Mouse (Mus musculus) neural tube, embryonic 14.5 days (tissue): Measurements from ENCODE around the gene Jak2. TPM values are rescaled to one million over a fixed set of nuclear protein-coding genes. Genes with fewer than 3 reads are reported as not detected.
A peak's percentile ranks its signal among the peaks of the same experiment; 100 is the strongest.

ENCODE experiments used
- ATAC-seq: fragments of 200-750 bp; cut with Nextera tagmentation; 2 replicates; pipeline ENCODE4 v1.8.0; 2017; ENCODE audit warnings: low read depth, mild to moderate bottlenecking, moderate TSS enrichment, moderate library complexity
- H3K27ac ChIP-seq: fragments of 300-500 bp; sonication (generic); 2 replicates; pipeline ENCODE4 v1.5.1; 2014; ENCODE audit warnings: low read depth, mild to moderate bottlenecking, control low read depth, low read length, moderate library complexity, mixed read lengths
- H3K27me3 ChIP-seq: fragments of 300-500 bp; sonication (generic); 2 replicates; pipeline ENCODE4 v1.6.1; 2014; ENCODE audit warnings: low read length; ENCODE audit not compliant: control insufficient read depth, insufficient read depth
- H3K36me3 ChIP-seq: fragments of 300-500 bp; sonication (generic); 2 replicates; pipeline ENCODE4 v1.6.1; 2014; ENCODE audit warnings: low read length, mixed read lengths; ENCODE audit not compliant: control insufficient read depth, insufficient read depth
- H3K4me1 ChIP-seq: fragments of 300-500 bp; sonication (generic); 2 replicates; pipeline ENCODE4 v1.6.1; 2014; ENCODE audit warnings: low read length; ENCODE audit not compliant: control insufficient read depth, insufficient read depth
- H3K4me2 ChIP-seq: fragments of 300-500 bp; sonication (generic); 2 replicates; pipeline ENCODE4 v1.6.1; 2014; ENCODE audit warnings: mild to moderate bottlenecking, low read depth, low read length, control low read depth
- H3K4me3 ChIP-seq: fragments of 300-500 bp; sonication (generic); 2 replicates; pipeline ENCODE4 v1.5.1; 2014; ENCODE audit warnings: low read depth, low read length, control low read depth, mixed read lengths
- H3K9ac ChIP-seq: fragments of 300-500 bp; sonication (generic); replicated peaks from 2 replicates; pipeline ENCODE4 v1.6.1; 2014; ENCODE audit warnings: low read depth, mild to moderate bottlenecking, control low read depth, low read length, mixed read lengths
- H3K9me3 ChIP-seq: fragments of 300-500 bp; sonication (generic); 2 replicates; pipeline ENCODE4 v1.6.1; 2016; ENCODE audit warnings: low read length; ENCODE audit not compliant: control insufficient read depth
- WGBS: fragments of 180-500 bp; shearing (Covaris S2); extraction: QIAGEN DNeasy Blood & Tissue Kit; methylation state at CpG from one replicate; pipeline ENCODE4 v1.1.7; 2014; 5-methylcytosine and 5-hydroxymethylcytosine counted together
- polyA plus RNA-seq: library from polyadenylated mRNA; unstranded; fragments of >200 nt; fragmentation: Nextera tagmentation; extraction: Ambion mirVana; gene quantifications from 2 replicates; pipeline ENCODE4 v1.2.1, GENCODE M21; 2014

The Jak2 gene
- polyA plus RNA-seq, 1 experiment from 2014 or later = 18.5 TPM

DNA sequence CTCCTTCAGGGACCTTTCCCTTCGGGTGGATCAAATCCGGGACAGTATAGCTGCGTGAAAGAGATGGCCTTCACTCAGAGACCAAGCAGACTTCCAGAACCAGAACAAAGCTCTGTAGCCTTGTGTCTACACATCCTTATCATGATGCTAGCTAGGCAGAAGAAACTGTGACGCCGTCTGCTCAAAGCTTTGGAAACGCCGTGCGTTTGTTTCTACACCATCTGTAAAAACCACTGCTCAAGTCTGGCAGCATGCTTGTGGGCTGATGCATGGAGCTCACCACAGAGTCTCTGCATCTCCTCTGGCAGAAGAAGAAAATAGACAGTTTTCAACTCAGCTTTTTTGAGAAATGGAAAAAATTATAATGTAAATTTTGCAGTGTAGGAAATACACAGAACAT lies 60.2 kb downstream of the Jak2 start:
- WGBS = 90% methylated on average over 8 of the region's 8 CpGs
- H3K36me3 ChIP-seq = peaks cover 21% of the 10 kb centered on the region
- no peak for ATAC-seq

DNA sequence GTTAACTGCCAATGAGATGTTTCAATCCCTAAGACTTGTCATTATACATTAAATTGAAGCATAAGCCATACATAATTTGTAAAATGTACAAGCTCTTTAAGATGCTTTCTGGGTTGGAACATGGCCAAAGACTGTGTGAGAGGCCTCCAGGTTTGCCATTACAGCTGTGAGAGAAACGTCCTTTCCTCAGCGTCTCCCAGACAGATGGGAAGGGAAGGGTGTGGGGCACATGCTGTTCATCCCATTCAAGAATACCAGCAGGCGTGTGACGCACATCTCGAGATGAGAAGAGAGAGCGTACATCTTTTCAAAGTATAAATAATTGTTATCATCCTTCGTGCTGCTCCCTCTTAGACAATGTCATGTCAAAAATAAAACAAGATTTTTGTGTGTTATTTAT lies 61.0 kb downstream of the Jak2 start:
- Histone ChIP-seq H3K9ac (no peak overlapping the region), H3K4me3 (no peak overlapping the region), H3K27ac (no peak overlapping the region), H3K36me3 (peaks cover 21% of the 10 kb centered on the region), H3K4me2 (no peak overlapping the region), H3K27me3 (no peaks in the 10 kb centered on the region), H3K9me3 (0 out of 2 replicates have a peak, but pooled peaks cover 3% of the 10 kb centered on the region), H3K4me1 (no peaks in the 10 kb centered on the region)
- 48% methylated on average over 7 of the region's 7 CpGs for WGBS
- ATAC-seq = no peak

More for the DNA sequence above, 60.2 kb downstream of the Jak2 start:
- Histone ChIP-seq H3K27me3 (no peaks in the 10 kb centered on the region), H3K4me2 (no peak overlapping the region), H3K4me1 (no peaks in the 10 kb centered on the region), H3K9me3 (0 out of 2 replicates have a peak, but pooled peaks cover 3% of the 10 kb centered on the region), H3K9ac (no peak overlapping the region), H3K27ac (no peak overlapping the region), H3K4me3 (no peak overlapping the region)

DNA sequence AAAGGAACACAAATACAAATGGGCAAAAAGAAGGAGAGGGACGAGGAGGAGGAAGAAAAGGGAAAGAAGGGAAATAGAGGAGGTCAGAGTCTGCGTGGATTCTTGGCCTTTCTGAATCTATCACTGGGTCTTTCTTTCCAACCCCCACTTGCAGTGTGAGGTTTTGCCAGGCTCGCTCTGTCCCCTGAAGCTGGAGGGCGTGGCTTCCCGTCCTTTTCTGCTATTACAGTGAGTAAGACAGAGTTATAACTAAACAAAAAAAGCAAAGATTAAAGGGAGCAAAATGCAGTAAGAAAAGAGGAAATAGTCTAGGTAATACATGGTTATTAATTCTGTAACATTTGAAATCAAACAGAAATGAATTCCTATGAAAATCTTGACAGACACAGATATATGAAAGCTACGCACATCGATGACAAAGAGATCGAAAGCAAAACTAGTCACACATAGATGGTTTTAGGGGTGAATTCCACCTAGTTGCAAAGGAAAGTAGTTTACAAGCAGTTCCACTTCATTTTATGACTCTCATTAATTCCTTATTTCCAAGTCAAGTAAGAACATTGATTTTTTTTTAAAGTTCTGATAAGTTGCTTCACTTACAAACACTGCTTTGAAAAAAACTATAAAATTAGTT lies 71.9 kb downstream of the Jak2 start:
- Histone ChIP-seq H3K4me1 (no peaks in the 10 kb centered on the region), H3K27ac (no peak overlapping the region), H3K4me2 (no peak overlapping the region), H3K4me3 (no peak overlapping the region), H3K36me3 (no peaks in the 10 kb centered on the region), H3K27me3 (no peaks in the 10 kb centered on the region), H3K9me3 (no peaks in the 10 kb centered on the region), H3K9ac (no peak overlapping the region)
- WGBS = 80% methylated on average over 8 of the region's 8 CpGs
- ATAC-seq = no peak

DNA sequence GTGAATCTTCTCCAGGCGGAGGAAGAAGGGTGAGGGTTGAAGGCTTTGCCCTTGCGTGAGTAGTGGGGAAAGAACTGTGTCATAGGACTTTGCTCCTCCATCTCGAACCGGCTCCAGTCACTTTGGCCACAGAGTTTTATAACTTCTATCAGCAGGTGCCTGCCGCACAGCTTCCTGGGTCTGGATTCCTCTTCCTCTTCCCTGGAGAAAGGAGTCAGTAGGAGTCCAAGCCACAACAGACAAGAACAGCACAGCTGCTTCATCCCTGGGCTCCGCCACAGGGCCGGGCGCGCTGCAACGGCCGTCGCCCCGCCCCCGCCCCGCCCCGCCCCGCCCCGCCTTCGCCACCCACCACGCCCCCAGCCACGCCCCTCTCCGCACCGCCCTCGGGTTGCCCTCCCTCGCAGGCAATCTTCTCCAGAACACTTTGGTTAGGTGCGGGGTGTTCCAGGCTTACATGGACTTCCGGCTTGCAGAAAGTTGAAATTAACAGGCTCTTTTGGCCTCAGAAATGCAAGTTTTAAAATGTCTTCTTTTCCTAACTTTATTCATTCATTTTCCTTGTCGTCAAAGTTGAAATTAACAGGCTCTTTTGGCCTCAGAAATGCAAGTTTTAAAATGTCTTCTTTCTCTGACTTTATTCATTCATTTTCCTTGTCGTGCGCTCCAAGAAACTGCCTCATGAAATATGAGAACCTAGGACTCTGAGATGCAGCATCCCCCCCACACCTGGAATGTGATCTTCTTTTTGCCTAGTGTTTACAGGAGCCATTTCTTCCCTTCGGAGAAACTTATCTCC lies 73.6 kb downstream of the Jak2 start, which contains the start of gene Insl6:
TSS of gene Insl6 (minus strand) at position 304 of the 799 bp plus-strand sequence.
- Histone ChIP-seq H3K27ac (no peak within 1 kb of the TSS), H3K4me1 (no peaks in the 10 kb centered on the region), H3K27me3 (no peaks in the 10 kb centered on the region), H3K4me2 (peak within 1 kb of the TSS; percentile 45), H3K9ac (no peak within 1 kb of the TSS), H3K36me3 (no peaks in the 10 kb centered on the region), H3K4me3 (no peak within 1 kb of the TSS; the same call in none of the 2 replicates), H3K9me3 (no peaks in the 10 kb centered on the region)
- peak; percentile 77 for ATAC-seq
- 5% methylated on average over 30 of the region's 31 CpGs for WGBS

DNA sequence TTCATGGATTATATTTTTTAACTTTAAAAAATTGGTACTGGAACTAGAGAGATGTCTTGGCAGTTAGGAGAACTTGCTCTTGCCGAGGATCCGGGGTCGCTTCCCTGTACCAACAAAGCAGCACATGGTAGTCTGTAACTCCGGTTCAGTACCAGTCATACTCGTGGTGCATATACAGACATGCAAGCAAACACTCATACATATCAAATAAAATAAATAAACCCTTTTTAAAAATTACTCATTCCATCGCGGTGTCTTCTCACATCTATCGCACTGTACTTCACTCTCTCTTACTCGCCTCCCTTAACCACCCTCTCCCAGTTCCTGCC lies 74.2 kb downstream of the Jak2 start:
- H3K36me3 ChIP-seq = no peaks in the 10 kb centered on the region
- H3K4me3 ChIP-seq = no peak overlapping the region
- 72% methylated on average over 9 of the region's 9 CpGs for WGBS
- ATAC-seq = no peak
- no peak overlapping the region for H3K27ac ChIP-seq
- H3K9ac ChIP-seq = no peak overlapping the region
- no peaks in the 10 kb centered on the region for H3K27me3 ChIP-seq
- H3K4me1 ChIP-seq = no peaks in the 10 kb centered on the region
- H3K4me2 ChIP-seq = no peak overlapping the region
- H3K9me3 ChIP-seq = no peaks in the 10 kb centered on the region

DNA sequence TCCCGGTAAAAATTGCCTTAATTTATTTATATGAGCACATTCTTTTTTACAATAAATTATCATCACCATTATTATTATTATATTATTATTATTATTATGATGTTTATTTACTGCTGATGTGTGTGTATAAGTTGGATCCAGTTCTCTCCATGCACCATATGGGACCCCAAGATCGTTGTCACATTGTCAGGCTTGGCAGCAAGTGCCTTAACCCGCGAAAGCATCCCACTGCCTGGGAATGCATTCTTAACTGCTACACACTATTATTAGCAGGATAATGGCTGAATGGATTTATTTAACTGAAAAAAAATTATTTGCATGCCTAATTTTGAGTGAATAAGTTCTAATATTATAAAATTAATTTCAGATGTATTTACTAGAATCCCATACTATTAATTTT lies 74.8 kb downstream of the Jak2 start:
- ATAC-seq = no peak
- Histone ChIP-seq H3K27ac (no peak overlapping the region), H3K4me1 (no peaks in the 10 kb centered on the region), H3K27me3 (no peaks in the 10 kb centered on the region), H3K36me3 (no peaks in the 10 kb centered on the region), H3K9ac (no peak overlapping the region), H3K4me3 (no peak overlapping the region), H3K4me2 (no peak overlapping the region), H3K9me3 (no peaks in the 10 kb centered on the region)
- WGBS = 89% methylated on average over 4 of the region's 4 CpGs

DNA sequence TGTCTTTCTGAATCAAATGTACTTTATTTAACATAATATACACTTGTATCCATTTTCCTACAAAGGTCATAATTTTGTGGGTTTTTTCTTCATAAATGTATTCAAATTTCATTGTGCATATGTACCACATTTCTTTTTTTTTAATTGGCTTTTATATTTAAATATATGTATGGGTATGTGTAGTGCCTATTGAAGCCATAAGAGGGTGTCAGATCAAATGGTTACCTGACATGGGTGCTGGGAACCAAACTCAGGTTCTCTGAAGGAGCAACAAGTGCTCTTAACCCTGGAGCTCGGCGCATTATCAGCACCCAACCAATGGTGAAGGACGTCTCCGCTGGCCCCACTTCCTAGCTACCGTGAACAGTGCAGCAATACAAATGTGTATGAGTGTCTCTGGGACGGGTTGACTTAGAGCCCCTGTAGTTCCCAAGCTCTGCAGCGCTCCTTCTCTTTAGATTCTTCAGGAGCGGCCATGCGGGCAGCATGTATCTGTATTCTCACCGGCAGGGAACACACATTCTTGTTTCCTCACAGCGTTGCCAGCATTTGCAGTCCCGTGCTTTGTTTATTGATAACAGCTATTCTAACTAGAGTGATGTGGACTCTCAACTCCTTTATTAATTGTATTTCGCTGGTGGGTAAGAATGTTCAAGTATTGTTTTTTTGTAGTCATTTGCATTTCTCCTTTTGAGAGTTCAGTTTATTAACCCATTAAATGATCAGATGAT lies 75.4 kb downstream of the Jak2 start:
- H3K9me3 ChIP-seq = no peaks in the 10 kb centered on the region
- H3K4me2 ChIP-seq = no peak overlapping the region
- no peaks in the 10 kb centered on the region for H3K27me3 ChIP-seq
- H3K27ac ChIP-seq = no peak overlapping the region
- no peak for ATAC-seq
- no peak overlapping the region for H3K9ac ChIP-seq
- H3K36me3 ChIP-seq = no peaks in the 10 kb centered on the region
- H3K4me1 ChIP-seq = no peaks in the 10 kb centered on the region
- H3K4me3 ChIP-seq = no peak overlapping the region
- 83% methylated on average over 13 of the region's 13 CpGs for WGBS

DNA sequence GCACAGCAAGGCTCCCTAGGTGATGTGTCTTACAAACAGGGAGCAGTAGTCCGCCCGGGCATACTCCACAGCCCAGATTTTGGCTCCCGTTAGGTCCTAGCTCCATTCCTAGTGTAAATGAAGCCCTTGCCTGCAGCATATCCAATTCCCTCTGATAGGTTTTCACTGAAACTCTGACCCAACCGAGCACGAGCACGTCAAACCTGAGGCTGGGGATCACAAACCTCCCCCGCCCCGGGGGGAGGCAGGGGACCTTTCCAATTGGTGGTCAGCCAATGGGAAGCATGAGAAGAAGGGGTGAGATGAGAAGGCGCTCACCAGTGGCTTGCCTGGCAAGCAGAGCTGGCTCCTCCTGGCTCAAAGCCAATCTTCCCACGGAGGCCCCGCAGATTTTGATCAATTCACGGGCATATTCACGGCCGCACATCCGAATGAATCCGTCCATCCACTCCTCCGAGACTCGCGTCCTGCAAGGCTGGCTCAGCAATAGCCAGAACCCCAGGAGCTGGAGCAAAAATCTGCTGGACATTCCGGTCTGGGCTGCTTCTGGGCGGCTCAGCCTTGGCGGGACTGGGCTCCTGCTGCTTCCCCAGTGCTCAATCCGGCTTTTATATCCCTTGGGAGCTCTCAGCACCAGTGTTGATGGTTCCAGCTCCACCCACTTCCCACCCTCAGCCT lies 82.6 kb downstream of the Jak2 start, which contains the start of gene Rln1:
TSS of gene Rln1 (minus strand) at position 603 of the 678 bp plus-strand sequence.
- Histone ChIP-seq H3K4me3 (peak within 1 kb of the TSS; percentile 43), H3K4me1 (0 out of 2 replicates have a peak, but pooled peaks cover 6% of the 10 kb centered on the region), H3K4me2 (peak within 1 kb of the TSS; percentile 64), H3K9ac (peak within 1 kb of the TSS; percentile 55), H3K9me3 (no peaks in the 10 kb centered on the region), H3K27me3 (no peaks in the 10 kb centered on the region), H3K27ac (no peak within 1 kb of the TSS), H3K36me3 (no peaks in the 10 kb centered on the region)
- WGBS = 3% methylated on average over 23 of the region's 23 CpGs
- ATAC-seq = peak; percentile 85
